Mouse (Mus musculus) cerebellum, adult 11 months (tissue): ENCODE data around the gene Aldh1b1.

Experiments
- DNase-seq: peaks from one replicate; pipeline ENCODE4 v3.0.0; 2022

The Aldh1b1 gene

GRCm38 (mm10) chr4:45786674-45787073 lies 12.1 kb upstream of the Aldh1b1 start:
- DNase-seq: no peak

GRCm38 (mm10) chr4:45788446-45789081 lies 10.3 kb upstream of the Aldh1b1 start:
- no peak for DNase-seq

GRCm38 (mm10) chr4:45789263-45789958 lies 9.4 kb upstream of the Aldh1b1 start:
- DNase-seq: peak; percentile 62

- DNase-seq: no peak
Measured at GRCm38 (mm10) chr4:45790018-45790417, 8.8 kb upstream of the Aldh1b1 start.

- DNase-seq: no peak
Measured at GRCm38 (mm10) chr4:45795191-45795811, 3.5 kb upstream of the Aldh1b1 start.

- DNase-seq: no peak
Measured at GRCm38 (mm10) chr4:45796760-45797159, 2.1 kb upstream of the Aldh1b1 start.

GRCm38 (mm10) chr4:45799956-45800537 lies 1.2 kb downstream of the Aldh1b1 start:
- DNase-seq: no peak

- DNase-seq: no peak
Measured at GRCm38 (mm10) chr4:45802900-45803299, 4.1 kb downstream of the Aldh1b1 start.

GRCm38 (mm10) chr4:45808034-45808433 lies 9.2 kb downstream of the Aldh1b1 start:
- DNase-seq: no peak

- DNase-seq: no peak
Measured at GRCm38 (mm10) chr4:45811250-45811649, 12.4 kb downstream of the Aldh1b1 start.

GRCm38 (mm10) chr4:45815542-45815941 lies 16.7 kb downstream of the Aldh1b1 start:
- peak; percentile 14 for DNase-seq

- no peak for DNase-seq
Measured at GRCm38 (mm10) chr4:45818814-45819207, 20.0 kb downstream of the Aldh1b1 start.

- DNase-seq: no peak
Measured at GRCm38 (mm10) chr4:45819208-45819931, 20.5 kb downstream of the Aldh1b1 start.

GRCm38 (mm10) chr4:45820074-45820830 lies 21.4 kb downstream of the Aldh1b1 start:
- DNase-seq: no peak

- DNase-seq: no peak
Measured at GRCm38 (mm10) chr4:45821995-45822394, 23.2 kb downstream of the Aldh1b1 start.

GRCm38 (mm10) chr4:45822781-45823575 lies 24.2 kb downstream of the Aldh1b1 start:
- DNase-seq: no peak

- DNase-seq: no peak
Measured at GRCm38 (mm10) chr4:45824049-45824760, 25.4 kb downstream of the Aldh1b1 start.

GRCm38 (mm10) chr4:45824761-45825556 lies 26.1 kb downstream of the Aldh1b1 start:
- no peak for DNase-seq

- DNase-seq: no peak
Measured at GRCm38 (mm10) chr4:45826275-45827040, 27.6 kb downstream of the Aldh1b1 start, which contains the start of gene Igfbpl1. TSS of gene Igfbpl1 (minus strand) at chr4:45826923.
